Mouse (Mus musculus) heart, adult 8-10 months (tissue): Measurements from ENCODE around the gene Mars2. TPM values are rescaled to one million over a fixed set of nuclear protein-coding genes. Genes with fewer than 3 reads are reported as not detected.

ENCODE experiments used
- DNase-seq: peaks from one replicate; pipeline ENCODE4 v3.0.0; 2022; ENCODE audit warnings: low spot score
- total RNA-seq, 4 experiments: library from RNA; stranded (reverse); gene quantifications; 2 replicates each; pipeline ENCODE4 v1.2.4; 2022

Gene Mars2
- total RNA-seq, 4 experiments from 2014 or later, result 4.5 to 5.3 (median 4.7) TPM

DNA sequence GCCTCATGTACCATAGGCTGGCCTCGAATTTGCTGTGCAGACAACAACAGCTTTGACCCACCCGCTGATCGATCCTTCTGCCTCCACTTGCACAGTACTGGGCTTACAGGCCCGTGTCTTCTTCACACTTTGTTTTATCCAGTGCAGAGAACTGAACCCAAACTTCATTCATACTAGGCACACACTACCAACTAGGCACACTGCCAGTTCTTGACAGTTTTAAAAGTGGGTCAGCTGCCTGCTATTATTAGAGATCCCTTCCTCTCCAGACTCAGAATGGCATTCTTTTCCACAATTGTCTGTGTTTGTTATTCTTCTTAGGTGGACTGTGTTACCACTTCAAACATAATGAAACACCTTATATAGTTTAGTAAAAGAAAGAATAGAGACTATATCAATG, 15.6 kb upstream of the Mars2 start:
- peak; percentile 50 for DNase-seq

DNA sequence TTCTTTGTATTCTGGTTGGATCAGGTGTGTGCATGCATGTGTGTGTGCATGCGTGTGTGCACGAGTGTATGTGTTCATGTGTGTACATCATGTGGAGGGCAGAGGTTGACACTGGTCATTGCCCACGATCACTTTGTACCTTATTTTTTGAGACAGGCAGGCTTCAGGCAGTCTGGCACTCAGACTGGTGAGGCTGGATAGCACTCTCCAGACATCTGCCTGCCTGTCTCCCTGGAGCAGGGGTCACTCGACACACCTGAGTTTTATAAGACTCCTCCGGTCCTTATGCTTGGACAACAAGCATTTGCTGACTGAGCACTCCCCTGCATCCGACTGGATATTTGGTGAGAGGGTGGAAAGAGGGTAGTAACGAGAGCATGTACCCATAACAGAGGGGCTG, 14.0 kb upstream of the Mars2 start:
- DNase-seq, result no peak

DNA sequence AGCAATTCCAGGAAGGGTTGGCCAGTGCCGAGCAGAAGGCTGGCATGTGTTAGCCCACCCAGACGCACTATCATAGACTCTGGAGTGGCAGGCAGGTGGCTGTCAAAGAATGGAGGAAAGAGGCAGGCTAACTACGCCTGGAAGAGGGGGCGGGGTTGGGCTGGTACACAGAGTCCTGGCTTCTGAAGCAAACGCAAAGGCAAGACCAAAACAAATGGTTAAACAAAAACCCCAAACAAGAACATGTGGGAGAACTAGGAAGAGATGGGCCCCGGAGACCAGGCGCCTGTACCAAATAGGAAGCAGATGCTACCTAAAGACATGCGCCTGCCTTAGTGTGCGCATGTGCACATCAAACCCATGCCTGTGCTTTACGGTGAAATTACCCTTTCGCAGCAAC, 12.9 kb upstream of the Mars2 start:
- no peak for DNase-seq

DNA sequence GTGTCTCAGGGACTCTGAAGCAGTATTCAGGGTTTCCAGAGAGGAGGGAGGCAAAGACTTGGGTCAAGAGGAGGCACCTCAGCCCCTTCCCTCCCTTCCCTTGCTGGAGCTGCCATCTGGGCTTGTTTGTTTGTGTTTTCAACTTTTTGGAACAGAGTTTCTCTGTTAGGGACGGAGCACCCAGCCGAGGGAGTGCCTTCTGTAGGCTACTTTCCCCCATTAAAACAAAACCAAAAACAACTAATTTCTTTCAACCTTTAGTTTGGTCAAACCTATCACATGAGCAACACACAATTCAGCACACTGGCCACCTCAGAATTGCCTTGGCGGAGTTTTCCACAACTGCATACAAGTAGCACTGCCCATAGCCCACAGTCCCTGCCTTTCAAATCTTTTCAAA, 11.6 kb upstream of the Mars2 start:
- no peak for DNase-seq

DNA sequence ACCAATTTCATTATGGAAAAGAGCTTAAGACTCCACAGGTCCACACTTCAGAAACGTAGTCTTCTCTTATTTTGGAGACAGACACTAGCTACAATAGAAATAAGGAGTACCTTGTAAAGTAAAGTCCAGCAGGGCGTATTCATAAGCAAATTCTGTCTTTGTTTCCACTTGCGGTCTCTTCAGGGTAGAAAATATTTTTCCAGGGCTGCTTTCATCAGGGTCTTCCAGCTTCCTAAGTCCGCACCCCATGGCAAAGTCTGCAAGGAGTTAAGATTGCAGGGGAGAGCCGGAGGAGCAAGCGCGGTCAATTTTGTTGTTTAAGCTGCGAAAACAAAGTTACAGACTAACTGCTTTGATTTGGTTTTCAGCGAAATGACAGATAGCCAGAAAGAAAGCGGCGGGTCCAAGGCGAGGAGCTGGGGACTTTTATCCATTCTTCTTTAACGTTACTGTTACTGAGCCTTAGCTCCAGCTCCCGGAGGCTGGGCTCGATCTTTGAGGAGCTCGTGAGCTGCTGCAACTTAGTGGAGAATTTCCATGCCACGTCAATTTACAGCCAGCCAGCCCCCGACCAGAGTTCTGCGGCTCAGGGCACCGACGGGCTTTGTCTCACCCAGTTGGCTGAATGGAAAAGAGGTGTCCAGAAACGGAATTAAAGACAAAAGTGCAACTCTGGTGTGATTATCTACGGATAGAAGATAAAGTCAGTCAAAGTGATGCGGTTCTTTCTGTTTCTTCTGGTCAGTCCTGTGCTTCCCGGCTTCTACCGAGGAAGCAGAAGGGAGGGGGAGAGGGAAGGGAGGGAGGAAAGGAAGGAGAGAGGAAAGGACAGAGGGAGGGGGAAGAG, 10.7 kb upstream of the Mars2 start, which contains the start of gene Rftn2:
Gene Rftn2 (minus strand): TSS at position 772 of the 847 bp plus-strand sequence.
- DNase-seq, result peak; percentile 33

DNA sequence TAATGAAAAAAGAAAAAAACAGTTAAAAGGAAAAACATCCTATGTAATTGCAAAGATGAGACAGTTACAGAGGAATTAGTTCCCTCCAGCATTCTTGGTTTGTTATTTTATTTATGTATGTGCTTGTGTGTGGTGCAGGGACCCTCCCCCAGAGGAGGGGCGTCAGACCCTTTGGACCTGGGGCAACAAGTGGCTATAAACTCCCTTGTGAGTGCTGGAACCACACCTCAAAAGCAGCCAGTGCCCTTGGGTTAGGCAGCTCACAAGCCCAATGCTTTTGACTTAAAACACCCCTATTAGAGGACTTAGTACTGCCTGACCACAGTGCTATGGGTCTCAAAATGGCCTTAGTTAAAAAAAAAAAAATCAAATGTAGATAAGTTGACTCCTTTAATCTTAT, 9.6 kb upstream of the Mars2 start:
- no peak for DNase-seq

DNA sequence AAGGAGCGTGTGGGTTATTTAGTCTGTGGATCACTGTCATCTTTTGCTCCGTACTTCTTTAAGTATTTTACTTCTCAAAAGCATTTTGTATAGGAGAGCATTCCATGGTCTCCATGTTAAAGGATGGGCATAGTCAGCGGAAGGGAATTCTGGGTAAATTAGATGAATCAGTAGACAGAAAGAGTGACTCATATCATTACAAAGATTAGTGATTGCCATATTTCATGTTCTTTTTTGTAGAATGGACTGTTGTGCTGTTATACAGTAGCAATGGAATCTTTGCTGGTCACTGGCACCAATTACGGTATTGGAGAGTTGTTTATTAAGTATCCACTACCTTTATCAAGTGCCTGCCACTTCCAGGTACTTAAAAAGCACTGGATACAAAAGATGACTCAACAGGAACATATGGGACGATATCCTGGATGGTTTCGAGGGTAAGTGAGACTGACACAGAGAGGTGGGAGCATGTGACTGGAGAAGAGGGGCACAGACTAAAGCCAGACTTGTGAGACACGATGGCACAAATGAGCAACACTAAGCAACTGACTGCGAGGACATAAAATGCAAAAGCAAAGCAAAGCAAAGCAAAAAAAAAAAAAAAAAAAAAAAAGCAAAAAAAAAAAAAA, 8.6 kb upstream of the Mars2 start:
- no peak for DNase-seq

DNA sequence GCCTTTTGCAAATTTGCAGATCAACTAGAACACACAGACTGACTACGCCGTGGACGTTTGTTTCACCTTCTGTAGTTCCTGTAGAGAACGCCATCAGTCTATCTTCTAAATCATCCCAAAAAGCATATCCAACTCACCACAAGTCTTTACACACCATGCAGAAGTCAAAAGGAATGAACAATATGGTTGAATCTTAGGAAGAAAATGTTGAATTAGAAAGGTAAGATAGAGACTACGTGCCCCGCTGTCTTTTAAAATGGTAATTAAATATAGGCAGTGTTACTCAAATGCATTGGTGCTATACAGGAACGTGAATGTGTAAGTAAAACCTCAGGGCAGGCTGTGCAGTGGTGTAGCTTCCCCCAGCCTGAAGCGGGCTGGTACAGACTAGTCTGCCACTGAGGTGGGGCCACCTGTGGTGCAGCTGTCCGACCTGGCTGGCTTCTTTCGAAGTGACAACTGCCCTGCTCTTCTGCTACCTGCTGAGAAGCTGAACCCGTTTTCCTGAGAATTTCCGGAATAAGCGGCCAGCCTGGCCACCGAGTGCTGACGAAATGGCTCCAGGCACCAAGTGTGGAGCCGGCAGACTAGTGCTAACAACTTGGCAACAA, 2.0 kb upstream of the Mars2 start:
- DNase-seq, result no peak

DNA sequence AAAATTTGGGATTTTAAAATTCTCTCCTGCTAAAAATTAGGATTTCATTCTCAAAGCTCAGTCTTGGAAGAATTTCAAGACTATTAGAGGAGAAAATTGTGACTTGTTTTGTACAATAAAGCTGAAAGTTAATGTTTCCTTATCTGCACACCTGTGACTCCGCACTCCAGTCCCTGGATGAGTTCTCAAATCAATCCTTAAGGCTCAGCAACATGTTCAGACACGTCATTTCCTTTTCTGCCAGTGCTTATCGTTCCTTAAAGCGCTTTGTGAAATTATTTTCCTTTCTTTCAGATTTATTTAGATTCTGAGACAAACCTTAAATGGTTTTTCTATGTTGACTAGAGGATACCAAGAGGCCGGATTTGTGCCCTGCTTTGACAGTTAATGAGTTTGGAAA, 490 bp upstream of the Mars2 start:
- DNase-seq, result no peak

DNA sequence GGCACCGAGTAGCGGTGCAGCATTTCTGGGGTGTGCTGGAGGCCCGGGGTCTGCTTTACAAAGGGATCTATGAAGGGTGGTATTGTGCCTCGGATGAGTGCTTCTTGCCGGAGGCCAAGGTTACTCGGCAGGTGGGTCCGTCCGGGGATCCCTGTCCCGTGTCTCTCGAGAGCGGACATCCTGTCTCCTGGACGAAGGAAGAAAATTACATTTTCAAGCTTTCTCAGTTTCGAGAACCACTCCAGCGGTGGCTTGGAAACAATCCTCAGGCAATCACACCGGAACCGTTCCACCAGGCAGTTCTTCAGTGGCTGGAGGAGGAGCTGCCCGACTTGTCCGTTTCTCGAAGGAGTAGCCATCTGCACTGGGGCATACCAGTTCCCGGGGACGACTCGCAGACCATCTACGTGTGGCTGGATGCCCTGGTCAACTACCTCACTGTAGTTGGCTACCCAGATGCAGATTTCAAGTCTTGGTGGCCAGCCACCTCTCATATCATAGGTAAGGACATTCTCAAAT, 725 bp downstream of the Mars2 start:
- DNase-seq, result no peak

DNA sequence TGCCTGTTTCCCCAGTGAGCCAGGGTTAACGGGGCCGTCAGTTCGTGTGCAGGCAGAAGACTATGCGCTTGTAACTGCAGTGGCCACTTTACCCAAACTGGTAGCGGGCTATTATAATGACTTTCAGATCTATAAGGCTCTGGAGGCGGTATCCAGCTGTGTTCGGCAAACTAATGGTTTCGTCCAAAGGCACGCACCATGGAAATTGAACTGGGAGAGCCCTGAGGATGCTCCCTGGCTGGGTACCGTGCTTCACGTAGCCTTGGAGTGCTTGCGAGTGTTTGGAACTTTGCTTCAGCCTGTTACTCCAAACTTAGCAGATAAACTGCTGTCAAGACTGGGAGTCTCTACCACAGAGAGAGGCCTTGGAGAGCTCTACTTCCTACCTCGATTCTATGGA, 1.5 kb downstream of the Mars2 start:
- no peak for DNase-seq

DNA sequence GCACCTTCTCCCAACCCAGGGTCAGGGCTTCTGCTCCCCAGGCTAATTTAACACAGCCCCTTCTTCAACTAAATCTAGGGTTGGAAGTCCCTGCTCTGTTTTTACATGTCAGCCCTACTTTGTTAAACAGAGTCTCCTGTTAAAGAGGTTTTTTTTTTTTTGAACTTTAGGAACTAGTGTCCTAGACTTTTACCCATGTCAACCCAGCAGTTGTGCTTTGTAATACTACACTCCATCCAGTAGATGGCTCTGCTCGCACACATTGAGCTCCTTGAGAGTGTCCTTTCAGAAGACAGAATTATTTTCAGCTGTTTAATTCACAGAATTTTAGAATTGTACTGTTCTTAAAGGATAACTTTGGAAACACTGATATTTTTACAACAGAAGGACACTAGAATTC, 2.3 kb downstream of the Mars2 start:
- DNase-seq, result peak; percentile 38

DNA sequence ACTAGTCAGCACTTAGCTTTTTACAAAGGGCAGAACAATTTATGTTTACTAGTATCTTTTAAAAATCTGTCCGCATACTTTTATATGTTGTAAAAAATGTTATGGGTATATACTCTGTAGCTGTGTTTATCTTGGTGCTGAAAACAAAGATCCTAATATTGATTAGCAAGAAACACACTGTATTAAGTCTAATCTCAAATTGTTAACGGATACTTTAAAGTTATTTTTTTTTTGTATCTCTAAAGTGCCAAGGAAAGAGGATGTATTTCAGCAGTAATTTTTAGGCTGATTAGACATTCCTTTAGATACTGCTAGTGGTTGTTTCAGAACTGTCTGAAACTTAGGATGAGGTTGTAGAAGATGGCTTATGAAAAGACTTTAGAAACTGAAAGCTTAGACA, 9.4 kb downstream of the Mars2 start:
- DNase-seq, result no peak

DNA sequence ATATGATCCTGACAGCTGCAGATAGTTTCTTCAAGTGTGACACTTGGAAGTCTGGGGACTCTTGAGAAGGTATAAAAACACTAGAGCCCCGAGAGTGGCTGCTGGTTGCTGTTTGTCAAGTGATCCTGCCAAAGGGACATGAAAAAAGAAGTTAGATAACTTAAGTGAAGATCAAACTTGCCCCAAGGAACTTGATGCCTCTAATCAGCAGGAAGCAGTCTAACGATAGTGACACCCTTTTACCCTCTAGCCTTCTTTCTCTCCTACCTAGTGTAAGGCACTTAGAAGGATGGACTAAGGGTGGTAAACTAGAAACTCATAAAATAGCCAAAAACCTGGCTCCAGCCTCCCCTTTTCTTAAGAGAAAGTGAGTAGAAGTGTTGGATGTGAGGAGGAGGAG, 27.4 kb downstream of the Mars2 start:
- DNase-seq, result no peak

DNA sequence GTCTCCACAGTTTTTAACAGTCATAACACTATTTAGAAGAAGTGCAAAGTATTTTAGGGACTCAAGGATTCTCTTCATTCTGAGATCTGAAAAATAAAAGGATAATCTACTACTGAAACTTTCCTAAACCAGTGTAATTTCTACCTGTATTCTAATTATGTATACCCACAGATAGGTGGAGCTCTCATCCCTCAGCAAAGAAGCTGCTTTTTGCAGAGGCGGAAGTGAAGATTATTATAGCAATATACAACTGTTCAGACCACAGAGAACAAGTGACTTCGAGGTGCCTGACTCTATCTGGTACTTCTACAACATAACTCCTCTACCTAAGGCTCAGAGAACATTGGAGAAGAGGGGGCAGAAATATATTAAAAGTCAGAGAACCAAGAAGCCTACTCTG, 28.5 kb downstream of the Mars2 start:
- no peak for DNase-seq

DNA sequence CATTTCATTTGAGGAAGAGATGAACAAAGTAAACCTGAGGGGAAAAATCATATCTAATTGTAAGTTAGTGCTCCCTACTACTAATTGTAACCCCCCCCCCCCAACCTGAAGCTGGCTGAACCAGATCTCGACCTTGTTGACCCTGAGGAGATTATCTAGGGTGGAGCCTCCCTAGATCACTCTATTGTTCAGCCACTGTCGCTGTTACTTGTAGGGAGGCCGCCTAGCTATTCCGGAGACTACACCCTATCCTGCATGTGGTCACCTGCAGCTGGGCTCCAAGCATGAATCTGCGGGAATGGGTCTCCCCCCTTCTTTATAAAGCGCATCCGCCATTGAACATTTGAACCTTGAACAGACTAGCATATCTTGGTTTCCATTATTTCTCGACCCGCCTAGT, 42.1 kb downstream of the Mars2 start:
- DNase-seq, result no peak

Other genes with a start within 250 kb of the Mars2 start
- gene Sf3b1, start 209.7 kb upstream of the Mars2 start, total RNA-seq, result 10 to 100 TPM; 64.1 to 82.3 (median 73.5) TPM
- 10 to 100 TPM; 46.6 to 58.8 (median 51.8) TPM for gene Coq10b, start 184.4 kb upstream of the Mars2 start, total RNA-seq
- gene Hspe1, start 149.0 kb upstream of the Mars2 start, total RNA-seq, result 100 to 1,000 TPM; 149 to 184 (median 172) TPM
- 100 to 1,000 TPM; 360 to 382 (median 373) TPM for gene Hspd1, start 148.9 kb upstream of the Mars2 start, total RNA-seq
- 10 to 100 TPM; 28.0 to 33.3 (median 28.8) TPM for gene Mob4, start 105.9 kb upstream of the Mars2 start, total RNA-seq
- 10 to 100 TPM in 3 of 4 experiments, 1 to 10 TPM in 1; 9.1 to 13.3 (median 11.2) TPM for gene Rftn2, start 10.4 kb upstream of the Mars2 start, total RNA-seq
- not detected for gene Boll, start 126.3 kb downstream of the Mars2 start, total RNA-seq
- 1 to 10 TPM; 3.0 to 4.7 (median 3.5) TPM for gene Plcl1, start 168.7 kb downstream of the Mars2 start, total RNA-seq